Mouse (Mus musculus) testis, adult 2 months (tissue): ENCODE measurements at regions not wholly inside any gene's neighbourhood (a gene's known extent, or its start where the extent isn't known, plus 50 kb on each side); places are given as distances from the start of the nearest gene placed in this dataset.

Source experiments
- CTCF ChIP-seq: fragments of 200-500 bp; IDR thresholded peaks from 2 replicates; pipeline ENCODE4 v1.5.1; 2012; ENCODE audit warnings: low read depth, mild to moderate bottlenecking, inconsistent platforms, low read length, moderate library complexity; ENCODE audit not compliant: control insufficient read depth, insufficient read depth, insufficient replicate concordance
- POLR2A ChIP-seq: fragments of 200-500 bp; IDR thresholded peaks from 2 replicates; pipeline ENCODE4 v1.6.1; 2012; ENCODE audit warnings: low read depth, mild to moderate bottlenecking, inconsistent platforms, low read length, moderate library complexity; ENCODE audit not compliant: control insufficient read depth

- TF ChIP-seq CTCF: no peak
- no peak for TF ChIP-seq POLR2A
Measured at GRCm38 (mm10) chr13:78697814-78698519, 498.4 kb upstream of the Nr2f1 start.
